ENCODE assay signal across 20 mouse cellular contexts in genomic region chr2:29051932-29052331, GRCm38 (mm10). TPM values are rescaled to one million over a fixed set of nuclear protein-coding genes. Genes with fewer than 3 reads are reported as not detected.
DNase-seq lines count a peak whose midpoint lies in the region; ATAC-seq and TF ChIP-seq lines count a peak whose summit lies in the region.
"Had no signal": no experiment of that assay in that cellular context is flagged by ENCODE, and none has a peak within 500 bp of the region (broad histone marks: within the 10 kb centered on the region; RNA-seq: fewer than 3 reads in every experiment).

No protein-coding gene starts in this region.

- DNase-seq in embryonic facial prominence, embryonic 14.5 days (ENCODE audit: low spot score): peak; percentile 61
- no peak for DNase-seq in embryonic facial prominence, embryonic 10.5 days (ENCODE audit: low spot score)
- DNase-seq in spleen, adult 2 months (ENCODE audit: low read depth in 1 of 2, low spot score in 2 of 2): no peak
- DNase-seq in spleen, adult 12 weeks (ENCODE audit: low spot score): no peak
- peak; percentile 48 for DNase-seq in NIH3T3 (ENCODE audit: low read depth)
- peak; percentile 34 for DNase-seq in splenic B cell, adult 2 months (ENCODE audit: low read depth, low spot score)
- no peak for DNase-seq in adrenal gland, adult 8-10 months
- no peak for DNase-seq in left cerebral cortex, adult 18-20 months (ENCODE audit: low spot score in 2 of 2)
- DNase-seq: adrenal gland, postnatal 25 days; cerebellum, adult 2 months; cerebellum, postnatal 10 days; gastrocnemius, postnatal 10 days; heart, adult 18-20 months; heart, postnatal 14 days had no signal

- no peak for TF ChIP-seq POLR2A in spleen, adult 2 months (IDR thresholded peaks at IDR 0.05; ENCODE audit: low read depth, low read length)

- no peaks in the 10 kb centered on the region for H3K4me1 ChIP-seq in embryonic facial prominence, embryonic 14.5 days (ENCODE audit: control insufficient read depth, insufficient read depth, low read length)
- peaks cover 11% of the 10 kb centered on the region for H3K4me1 ChIP-seq in embryonic facial prominence, embryonic 10.5 days
- H3K4me1 ChIP-seq in spleen, adult 2 months (ENCODE audit: control insufficient read depth, insufficient read depth, insufficient read length): peaks cover 8% of the 10 kb centered on the region

- H3K4me2 ChIP-seq in embryonic facial prominence, embryonic 14.5 days (ENCODE audit: low read depth, low read length): no peak overlapping the region
- H3K4me2 ChIP-seq: forebrain, embryonic 15.5 days; heart, embryonic 15.5 days; hindbrain, embryonic 13.5 days had no signal

- H3K9me3 ChIP-seq in embryonic facial prominence, embryonic 14.5 days (ENCODE audit: control insufficient read depth, low read length): no peaks in the 10 kb centered on the region
- H3K9me3 ChIP-seq in embryonic facial prominence, embryonic 10.5 days: no peaks in the 10 kb centered on the region
- H3K9me3 ChIP-seq: forebrain, embryonic 15.5 days; heart, embryonic 10.5 days; heart, embryonic 15.5 days; hindbrain, embryonic 13.5 days had no signal

- H3K27me3 ChIP-seq in embryonic facial prominence, embryonic 14.5 days (replicated peaks; ENCODE audit: control insufficient read depth, insufficient read depth, low read length): peaks cover 11% of the 10 kb centered on the region; the same call in 1 of the 2 replicates
- peaks cover 80% of the 10 kb centered on the region for H3K27me3 ChIP-seq in embryonic facial prominence, embryonic 10.5 days (replicated peaks; ENCODE audit: low read depth, poor library complexity, severe bottlenecking)
- no peaks in the 10 kb centered on the region for H3K27me3 ChIP-seq in spleen, adult 2 months (ENCODE audit: control insufficient read depth, insufficient read depth, low read length)
- no peaks in the 10 kb centered on the region for H3K27me3 ChIP-seq in splenic B cell, adult 2 months (ENCODE audit: control insufficient read depth, insufficient read depth, low read length, poor library complexity, severe bottlenecking)

- no peak for ATAC-seq in embryonic facial prominence, embryonic 14.5 days (ENCODE audit: low read depth)
- ATAC-seq: forebrain, embryonic 15.5 days; hindbrain, postnatal 0 days had no signal

- 43% methylated on average over 5 of the region's 5 CpGs for WGBS in embryonic facial prominence, embryonic 14.5 days
- WGBS in embryonic facial prominence, embryonic 10.5 days: 66% methylated on average over 5 of the region's 5 CpGs
- WGBS in spleen, adult 2 months: 34% methylated on average over 5 of the region's 5 CpGs

- H3K27ac ChIP-seq in embryonic facial prominence, embryonic 14.5 days (replicated peaks; ENCODE audit: low read depth, low read length): no peak overlapping the region
- no peak overlapping the region for H3K27ac ChIP-seq in embryonic facial prominence, embryonic 10.5 days (replicated peaks)
- H3K27ac ChIP-seq in spleen, adult 2 months (ENCODE audit: insufficient read depth, low read length): peak overlapping the region; percentile 35; the same call in 1 of the 2 replicates
- H3K27ac ChIP-seq: forebrain, embryonic 15.5 days; heart, embryonic 10.5 days; heart, embryonic 15.5 days; hindbrain, embryonic 13.5 days; hindbrain, postnatal 0 days had no signal

- TF ChIP-seq CTCF in spleen, adult 2 months (IDR thresholded peaks at IDR 0.05; ENCODE audit: extremely low read depth, insufficient read depth, insufficient read length, insufficient replicate concordance): no peak

- no peak overlapping the region for H3K4me3 ChIP-seq in embryonic facial prominence, embryonic 14.5 days (ENCODE audit: low read depth, low read length)
- H3K4me3 ChIP-seq in embryonic facial prominence, embryonic 10.5 days: no peak overlapping the region
- no peak overlapping the region for H3K4me3 ChIP-seq in spleen, adult 2 months (ENCODE audit: extremely low read depth, insufficient read depth, insufficient read length)
- H3K4me3 ChIP-seq: forebrain, embryonic 15.5 days; heart, embryonic 10.5 days; heart, embryonic 15.5 days; hindbrain, embryonic 13.5 days had no signal

- no peaks in the 10 kb centered on the region for H3K36me3 ChIP-seq in embryonic facial prominence, embryonic 14.5 days (ENCODE audit: control insufficient read depth, insufficient read depth, low read length)
- no peaks in the 10 kb centered on the region for H3K36me3 ChIP-seq in embryonic facial prominence, embryonic 10.5 days (replicated peaks)
- H3K36me3 ChIP-seq in spleen, adult 2 months (ENCODE audit: control insufficient read depth, insufficient read depth, low read length): no peaks in the 10 kb centered on the region
- H3K36me3 ChIP-seq in splenic B cell, adult 2 months (ENCODE audit: control insufficient read depth, insufficient read depth, low read length, poor library complexity, severe bottlenecking): no peaks in the 10 kb centered on the region
- H3K36me3 ChIP-seq: forebrain, embryonic 15.5 days; heart, embryonic 10.5 days; heart, embryonic 15.5 days; hindbrain, embryonic 13.5 days had no signal

- H3K9ac ChIP-seq in embryonic facial prominence, embryonic 14.5 days (ENCODE audit: low read depth, low read length): no peak overlapping the region
- H3K9ac ChIP-seq: forebrain, embryonic 15.5 days; heart, embryonic 15.5 days; hindbrain, embryonic 13.5 days had no signal

RNA-seq across cellular contexts. Expression of gene Cfap77, which starts 2.9 kb away (rescaled TPM):
- polyA plus RNA-seq in embryonic facial prominence, embryonic 14.5 days (2014; fragmentation: Nextera tagmentation; extraction: Ambion mirVana): 0.29 and 0.79 TPM in 2 replicates
- polyA plus RNA-seq in embryonic facial prominence, embryonic 10.5 days (2016; fragmentation: Nextera tagmentation; extraction: Ambion mirVana): 0.75 and 1.2 TPM in 2 replicates
- polyA plus RNA-seq in spleen, adult 2 months (2012; rRNA removed): 0.08 and 0.29 TPM in 2 replicates
- 1 to 10 TPM in 2 of 4 experiments, under 1 TPM in 2; 0.44 to 1.6 (median 0.93) TPM for total RNA-seq in adrenal gland, adult 8-10 months (2022)
- not detected for total RNA-seq in left cerebral cortex, adult 18-20 months (2021)
- total RNA-seq: gastrocnemius, postnatal 10 days; hematopoietic stem cell, adult 5-6 weeks had no signal
- polyA plus RNA-seq: forebrain, embryonic 15.5 days had no signal

RNA-seq across cellular contexts. Expression of gene Ttf1, which starts 8.1 kb away (rescaled TPM):
- polyA plus RNA-seq in embryonic facial prominence, embryonic 14.5 days (2014; fragmentation: Nextera tagmentation; extraction: Ambion mirVana): 7.0 and 7.4 TPM in 2 replicates
- polyA plus RNA-seq in embryonic facial prominence, embryonic 10.5 days (2016; fragmentation: Nextera tagmentation; extraction: Ambion mirVana): 10.4 and 13.9 TPM in 2 replicates
- polyA plus RNA-seq in spleen, adult 2 months (2012; rRNA removed): 5.2 and 7.2 TPM in 2 replicates
- total RNA-seq in adrenal gland, adult 8-10 months (2022): 10 to 100 TPM; 12.4 to 23.3 (median 14.7) TPM
- 10 to 100 TPM; 11.2 to 12.7 TPM for total RNA-seq in left cerebral cortex, adult 18-20 months (2021)

Comparison
In these comparisons a context has a peak if more than half of its experiments do, and no peak if none do; other contexts are left out.
1. DNase-seq: peak in embryonic facial prominence, embryonic 14.5 days (single experiment), NIH3T3 (single experiment) and splenic B cell, adult 2 months (single experiment); none in embryonic facial prominence, embryonic 10.5 days (single experiment), spleen, adult 2 months (0 of 2), spleen, adult 12 weeks (single experiment), adrenal gland, adult 8-10 months (single experiment) and left cerebral cortex, adult 18-20 months (0 of 2).